Mouse (Mus musculus) brain, adult 2 months (tissue): ENCODE measurements around the gene Homer3.
A peak's percentile ranks its signal among the peaks of the same experiment; 100 is the strongest.

Source experiments
- DNase-seq: peaks from one replicate; pipeline ENCODE4 v3.0.0; 2011; ENCODE audit warnings: low read depth, low spot score

The Homer3 gene

DNA sequence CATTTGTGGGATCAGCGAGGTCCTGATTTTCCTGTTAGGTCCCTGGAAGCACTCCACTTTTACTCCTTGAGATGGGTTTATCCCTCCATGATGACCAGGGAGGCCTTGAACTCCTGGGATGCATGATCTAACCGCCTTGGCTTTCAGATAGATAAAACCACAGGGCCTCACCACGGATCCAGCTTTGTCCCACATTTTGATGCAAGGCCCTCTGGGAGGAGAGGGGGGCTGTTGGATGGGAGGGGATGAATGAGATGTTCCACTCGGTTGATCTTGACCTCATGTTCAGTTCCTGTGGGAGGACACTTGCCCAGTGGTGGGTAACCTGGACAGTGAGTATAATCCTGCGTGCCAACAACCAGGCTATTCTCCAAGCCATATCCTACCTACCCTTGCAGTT, 1.8 kb downstream of the Homer3 start:
- DNase-seq, result no peak

DNA sequence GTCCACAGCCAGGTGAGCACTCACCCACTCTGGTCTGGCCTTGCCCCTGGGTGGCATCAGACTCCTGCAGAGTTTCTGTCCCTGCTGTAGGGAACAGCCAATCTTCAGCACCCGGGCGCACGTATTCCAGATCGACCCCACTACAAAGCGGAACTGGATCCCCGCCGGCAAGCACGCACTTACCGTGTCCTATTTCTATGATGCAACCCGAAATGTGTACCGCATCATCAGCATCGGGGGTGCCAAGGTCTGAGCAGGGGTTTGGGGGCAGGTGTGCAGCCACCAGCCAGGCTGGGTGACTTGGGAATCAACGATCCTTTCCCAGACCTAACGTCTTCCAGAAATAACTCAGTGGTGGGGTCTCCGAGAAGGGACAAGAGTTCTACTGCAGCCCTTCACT, 2.7 kb downstream of the Homer3 start:
- DNase-seq, result no peak

DNA sequence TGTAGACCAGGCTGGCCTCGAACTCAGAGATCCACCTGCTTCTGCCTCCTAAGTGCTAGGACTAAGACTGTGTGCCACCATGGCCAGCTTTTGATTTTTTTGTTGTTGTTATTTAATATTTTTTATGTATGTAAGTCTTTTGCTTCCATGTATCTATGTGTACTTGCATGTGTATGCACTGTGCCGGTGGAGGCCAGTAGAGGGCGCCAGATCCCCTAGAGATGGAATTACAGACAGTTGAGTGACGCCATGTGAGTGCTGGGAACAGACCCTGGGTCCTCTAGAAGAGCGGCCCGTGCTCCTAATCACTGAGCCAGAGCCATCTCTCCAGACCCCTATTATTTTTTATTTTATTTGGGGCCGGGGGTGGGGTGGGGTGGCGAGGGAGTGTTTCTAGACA, 4.1 kb downstream of the Homer3 start:
- DNase-seq, result no peak

DNA sequence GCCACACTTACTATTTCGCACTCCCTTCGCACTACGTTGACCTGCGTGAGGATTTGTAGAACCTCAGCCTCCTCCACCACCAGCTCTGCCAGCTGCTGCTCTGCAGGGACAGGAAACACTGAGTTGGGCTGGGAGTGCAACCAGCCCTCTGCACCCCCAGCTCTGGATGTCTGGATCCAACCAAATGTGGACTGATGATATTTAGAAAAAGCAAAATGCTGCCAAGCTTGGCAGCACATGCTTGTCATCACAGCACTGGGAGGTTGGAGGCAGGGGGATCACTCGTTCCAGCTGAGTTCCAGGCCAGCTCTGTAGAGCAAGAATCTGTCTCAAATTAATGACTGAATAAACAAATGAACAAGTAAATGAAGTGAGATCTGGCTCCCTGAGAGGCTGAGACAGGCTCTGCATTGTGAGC, 11.4 kb downstream of the Homer3 start:
- peak; percentile 41 for DNase-seq

DNA sequence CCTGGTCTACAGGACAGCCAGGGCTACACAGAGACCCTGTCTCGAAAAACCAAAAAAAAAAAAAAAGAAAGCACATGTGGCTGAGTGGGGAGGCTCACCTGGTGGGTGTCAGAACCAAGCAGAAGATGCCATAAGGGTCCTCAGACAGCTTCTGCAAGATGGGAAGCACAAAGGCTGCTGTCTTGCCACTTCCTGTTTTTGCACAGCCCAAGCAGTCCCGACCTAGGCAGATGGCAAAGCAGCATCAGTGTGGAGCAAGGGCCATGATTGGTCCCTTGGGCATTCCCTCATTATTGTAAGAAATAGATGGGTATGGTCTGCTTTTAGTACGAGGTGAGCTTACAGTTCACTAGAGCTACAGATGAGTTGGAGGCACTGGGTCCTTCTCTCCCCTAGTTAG, 18.3 kb downstream of the Homer3 start:
- DNase-seq, result no peak

DNA sequence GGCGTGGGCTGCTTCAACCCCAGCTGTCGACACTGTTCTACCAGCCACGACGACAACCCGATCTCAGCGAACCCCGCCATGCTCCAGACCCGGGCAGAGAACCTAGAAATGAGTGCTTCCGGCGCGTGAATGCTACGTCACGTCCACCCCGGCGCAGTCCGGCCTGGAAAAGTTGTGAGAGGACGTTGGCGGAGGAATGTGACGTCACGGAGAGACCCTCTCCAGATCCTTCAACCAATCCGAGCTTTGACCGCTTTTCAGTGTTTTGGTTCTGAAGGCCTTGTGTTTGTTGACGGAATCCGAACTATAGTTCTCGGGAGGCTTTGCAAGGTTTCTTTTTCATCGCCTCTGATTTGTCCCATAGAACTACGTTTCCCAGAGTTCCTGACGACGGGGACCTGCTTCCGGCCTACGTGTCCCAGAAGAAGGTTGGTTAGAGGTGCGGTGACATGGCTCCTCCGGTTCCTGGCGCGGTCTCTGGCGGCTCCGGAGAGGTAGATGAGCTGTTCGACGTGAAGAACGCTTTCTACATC, 19.8 kb downstream of the Homer3 start, which contains the start of the genes Ddx49 and Cope:
Gene Ddx49, minus strand, starts transcription at position 132 of the 533 bp plus-strand sequence.
Gene Cope, plus strand, starts transcription at position 161 of the 533 bp plus-strand sequence.
- peak; percentile 98 for DNase-seq

DNA sequence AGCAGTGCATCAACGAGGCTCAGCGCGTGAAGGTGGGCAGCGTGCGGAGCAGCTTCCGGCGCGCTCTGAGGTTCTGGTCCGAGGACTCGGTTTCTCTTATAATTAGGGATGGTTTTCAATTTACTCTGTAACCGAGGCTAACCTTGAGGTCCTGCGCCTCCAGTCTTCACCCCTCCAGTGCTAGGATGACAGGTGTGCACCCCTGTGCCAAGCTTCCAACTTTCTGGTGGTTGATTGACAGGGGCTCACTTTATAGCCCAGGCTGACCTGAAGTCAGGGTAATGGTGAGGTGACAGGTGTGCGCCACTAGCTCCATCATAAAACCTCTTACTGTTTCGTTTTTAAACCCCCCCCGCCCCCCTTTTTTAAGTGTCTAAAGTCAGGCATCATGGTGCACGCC, 20.3 kb downstream of the Homer3 start:
- no peak for DNase-seq

DNA sequence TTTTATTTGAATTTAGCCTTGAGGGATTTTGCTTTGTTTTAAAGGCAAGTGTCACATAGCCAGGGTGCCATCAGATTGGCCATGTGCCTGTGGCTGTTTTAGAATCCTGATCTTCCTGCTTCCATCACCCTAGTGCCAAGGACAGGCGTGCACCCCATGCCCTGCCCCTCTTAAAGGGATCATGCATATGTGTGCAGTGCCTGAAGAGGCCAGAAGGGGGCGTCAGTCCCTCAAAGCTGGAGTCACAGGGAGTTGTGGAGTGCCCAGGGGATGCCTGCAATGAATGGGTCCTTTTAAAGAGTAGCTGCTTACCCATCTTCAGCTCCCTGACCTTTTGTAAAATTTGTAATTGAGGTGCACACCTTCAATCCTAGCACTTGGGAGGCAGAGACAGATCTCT, 26.7 kb downstream of the Homer3 start:
- DNase-seq, result peak; percentile 36

DNA sequence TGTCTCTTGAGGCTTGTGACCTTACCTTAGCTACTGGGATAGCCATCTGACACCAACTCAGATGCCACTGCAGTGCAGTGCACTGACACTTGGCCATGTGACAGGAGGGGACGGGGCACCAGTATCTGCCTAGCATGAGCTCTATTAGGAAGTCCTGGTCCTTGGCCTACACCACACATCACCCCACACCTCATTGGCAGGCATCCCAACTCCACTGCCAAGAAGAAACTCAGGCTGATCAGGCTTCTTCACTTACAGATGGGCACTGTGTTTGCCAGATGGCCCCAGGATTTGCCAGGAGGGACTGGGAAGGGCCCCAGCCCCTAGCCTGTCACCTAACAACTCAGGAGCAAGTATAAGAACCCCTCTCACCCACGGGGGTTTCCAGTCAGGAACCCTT, 30.8 kb downstream of the Homer3 start:
- DNase-seq, result no peak

DNA sequence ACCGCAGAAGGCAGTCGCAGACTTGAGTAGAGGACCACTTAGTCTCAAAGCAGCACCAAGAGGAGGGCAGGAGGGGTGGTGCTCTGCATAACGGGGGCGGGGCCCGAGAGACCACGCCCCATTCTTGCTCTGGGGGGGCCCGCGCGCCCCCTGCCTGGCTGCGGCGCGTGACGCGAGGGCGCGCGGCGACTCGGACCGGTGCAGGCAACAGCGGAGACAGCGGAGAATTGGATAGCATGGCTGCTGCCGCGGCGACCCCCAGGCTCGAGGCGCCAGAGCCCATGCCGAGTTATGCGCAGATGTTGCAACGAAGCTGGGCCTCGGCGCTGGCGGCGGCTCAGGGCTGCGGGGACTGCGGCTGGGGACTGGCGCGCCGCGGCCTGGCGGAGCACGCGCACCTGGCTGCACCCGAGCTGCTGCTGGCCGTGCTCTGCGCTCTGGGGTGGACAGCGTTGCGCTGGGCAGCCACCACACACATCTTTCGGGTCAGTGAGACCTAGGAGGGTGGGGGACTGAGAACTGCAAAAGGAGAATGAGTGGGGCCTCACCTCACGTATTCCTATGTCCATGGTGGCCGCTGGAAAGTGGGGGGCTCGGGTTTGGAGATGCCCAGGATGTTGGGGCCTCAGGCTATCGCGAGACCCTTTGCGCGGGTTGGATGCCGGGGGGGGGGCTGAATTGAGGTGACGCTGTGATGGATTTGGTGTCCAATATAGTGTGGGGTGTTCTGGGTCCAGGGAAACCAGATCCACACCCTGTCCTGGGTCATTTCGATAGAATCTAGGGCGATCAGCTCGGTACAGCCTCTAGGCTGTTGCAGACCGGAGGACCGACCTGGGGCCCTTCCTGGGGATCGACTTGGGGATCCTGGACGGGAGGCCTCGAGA, 33.2 kb downstream of the Homer3 start, which contains the start of gene Cers1:
Gene Cers1, plus strand, starts transcription at position 152 of the 887 bp plus-strand sequence.
- DNase-seq, result peak; percentile 88

DNA sequence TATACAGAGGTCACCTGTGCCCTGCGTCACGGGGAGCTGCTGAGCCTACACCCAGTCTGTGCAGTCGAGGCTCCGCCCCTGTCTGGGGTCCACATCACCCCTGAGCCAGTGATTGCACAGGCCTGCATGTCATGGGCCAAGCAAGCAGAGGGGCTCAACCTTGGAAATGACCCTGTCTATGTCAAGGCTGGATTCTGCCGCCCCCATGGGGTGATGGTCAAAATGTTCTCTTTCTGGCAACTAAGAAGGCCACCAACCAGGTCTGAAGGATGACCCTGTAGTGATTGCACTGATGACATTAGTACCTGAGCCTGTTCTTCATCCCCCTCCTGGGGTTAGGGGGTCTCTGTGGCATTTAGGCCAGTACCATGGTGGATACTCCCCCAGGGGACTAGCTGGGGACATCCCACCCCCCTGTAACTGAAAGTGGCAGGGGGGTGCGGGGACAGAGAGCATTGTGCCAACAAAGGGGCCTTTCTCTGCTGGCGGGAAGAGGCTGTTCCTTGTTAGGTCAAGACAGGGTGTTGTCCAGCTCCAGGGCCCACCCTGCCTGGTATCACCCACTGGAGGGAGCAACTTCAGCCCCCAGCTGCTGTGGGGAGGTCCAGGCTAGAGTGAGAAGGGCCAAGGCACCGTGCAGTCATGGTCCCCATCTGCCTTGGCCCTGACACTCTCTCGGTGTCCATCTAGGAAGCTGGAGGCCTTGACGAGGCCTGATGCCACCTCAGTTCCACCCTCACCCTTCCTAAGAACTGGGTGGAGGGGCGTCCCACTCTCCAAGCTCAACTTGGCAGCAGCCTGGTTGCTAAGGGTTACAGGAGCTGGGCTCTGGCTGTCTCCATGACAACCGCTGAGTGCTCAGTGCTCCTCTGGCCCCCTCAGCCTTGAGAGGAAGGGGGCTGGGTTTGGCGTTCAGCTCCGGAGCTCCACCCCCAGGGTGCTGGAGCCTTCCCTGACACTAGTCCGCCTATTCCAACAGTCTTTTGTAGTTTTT, 34.2 kb downstream of the Homer3 start:
- peak; percentile 97 for DNase-seq

DNA sequence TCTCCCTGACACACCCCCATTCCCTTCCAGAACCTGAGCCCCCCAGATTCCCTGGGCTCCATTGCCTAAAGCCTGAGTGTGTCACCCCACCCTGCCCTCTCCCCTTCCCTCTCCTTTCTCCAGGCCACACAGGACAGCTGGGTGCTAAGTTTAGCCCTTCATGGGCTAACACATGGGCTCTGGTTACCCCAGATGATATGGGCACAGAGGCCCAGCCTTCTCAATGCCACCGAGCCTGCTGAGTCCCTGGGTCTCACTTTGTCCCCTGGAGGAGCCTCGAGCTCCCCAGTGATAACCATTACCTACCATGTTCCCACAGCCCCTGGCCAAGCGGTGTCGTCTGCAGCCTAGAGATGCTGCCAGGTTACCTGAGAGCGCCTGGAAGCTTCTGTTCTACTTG, 35.2 kb downstream of the Homer3 start:
- DNase-seq, result no peak

DNA sequence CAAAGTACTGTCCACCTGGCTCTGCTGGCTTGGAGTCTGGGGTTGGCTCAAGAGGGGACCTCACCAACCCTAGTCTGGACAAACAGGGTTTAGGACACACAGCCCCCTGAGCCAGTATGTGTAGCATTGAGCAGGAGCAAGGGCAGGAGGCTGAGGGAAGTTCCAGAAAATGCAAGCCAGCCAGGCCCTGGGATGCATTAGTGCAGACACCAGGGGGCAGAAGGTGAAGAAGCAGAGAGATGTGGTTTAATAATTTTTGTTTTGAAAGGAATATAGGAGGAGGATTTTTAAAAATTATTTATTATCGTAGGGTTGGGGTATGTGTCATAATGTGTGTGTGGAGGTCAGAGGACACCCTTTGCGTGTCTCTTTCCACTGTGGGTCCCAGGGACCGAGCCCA, 41.1 kb downstream of the Homer3 start:
- no peak for DNase-seq

DNA sequence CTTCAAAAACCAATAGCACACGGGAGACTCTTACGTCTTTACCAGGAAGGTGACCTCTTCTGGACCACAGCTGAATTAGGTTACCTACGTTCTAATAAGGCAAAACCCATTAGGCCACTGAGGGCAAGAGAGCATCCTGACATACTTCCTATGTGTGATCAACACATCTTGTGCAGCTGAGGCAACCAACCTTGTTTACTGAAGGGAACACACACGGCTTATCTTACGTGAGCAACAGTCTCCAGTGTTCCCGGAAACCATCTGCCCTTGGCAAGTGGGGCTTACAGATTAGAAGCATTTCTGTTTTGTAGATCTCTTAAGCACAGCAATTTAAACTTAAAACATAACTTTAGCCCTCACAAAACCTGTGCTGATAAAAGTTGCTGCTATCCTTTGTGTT, 44.9 kb downstream of the Homer3 start:
- DNase-seq, result peak; percentile 39

DNA sequence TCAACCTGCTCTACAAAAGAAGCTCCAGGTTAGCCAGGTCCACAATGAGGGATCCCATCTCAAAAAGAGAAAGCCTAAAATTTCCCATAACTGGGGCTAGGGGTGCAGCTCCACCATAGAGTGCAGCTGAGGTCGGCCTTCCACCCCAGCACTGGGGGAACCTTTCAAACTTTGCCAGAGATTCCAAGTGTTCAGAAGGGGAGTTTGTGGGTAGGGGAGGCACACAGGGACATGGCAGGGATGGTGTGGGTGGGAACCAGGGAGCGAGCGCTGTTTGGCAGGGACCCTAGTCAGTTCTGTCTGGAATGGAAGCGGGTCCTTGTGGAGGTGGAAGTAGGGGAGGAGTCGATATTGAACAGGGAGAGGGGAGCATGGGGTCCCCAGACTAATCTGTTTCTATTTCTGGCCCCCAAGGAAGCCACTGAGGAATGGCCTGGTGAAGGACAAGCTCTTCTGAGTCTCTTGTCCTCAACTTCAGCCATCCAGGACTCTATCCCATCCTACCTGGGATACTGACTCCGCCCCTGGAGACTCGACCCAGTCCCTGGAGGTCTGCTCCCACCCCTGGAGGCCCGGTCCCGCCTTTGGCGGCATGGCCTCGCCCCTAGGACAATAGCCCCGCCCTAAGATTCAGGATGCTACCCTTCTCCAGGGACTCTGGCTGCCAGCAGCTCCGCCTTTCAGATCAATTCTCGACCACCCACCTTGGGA, 46.7 kb downstream of the Homer3 start, which contains the start of gene Gdf1:
Gene Gdf1, plus strand, starts transcription at position 694 of the 711 bp plus-strand sequence.
- DNase-seq, result peak; percentile 51

DNA sequence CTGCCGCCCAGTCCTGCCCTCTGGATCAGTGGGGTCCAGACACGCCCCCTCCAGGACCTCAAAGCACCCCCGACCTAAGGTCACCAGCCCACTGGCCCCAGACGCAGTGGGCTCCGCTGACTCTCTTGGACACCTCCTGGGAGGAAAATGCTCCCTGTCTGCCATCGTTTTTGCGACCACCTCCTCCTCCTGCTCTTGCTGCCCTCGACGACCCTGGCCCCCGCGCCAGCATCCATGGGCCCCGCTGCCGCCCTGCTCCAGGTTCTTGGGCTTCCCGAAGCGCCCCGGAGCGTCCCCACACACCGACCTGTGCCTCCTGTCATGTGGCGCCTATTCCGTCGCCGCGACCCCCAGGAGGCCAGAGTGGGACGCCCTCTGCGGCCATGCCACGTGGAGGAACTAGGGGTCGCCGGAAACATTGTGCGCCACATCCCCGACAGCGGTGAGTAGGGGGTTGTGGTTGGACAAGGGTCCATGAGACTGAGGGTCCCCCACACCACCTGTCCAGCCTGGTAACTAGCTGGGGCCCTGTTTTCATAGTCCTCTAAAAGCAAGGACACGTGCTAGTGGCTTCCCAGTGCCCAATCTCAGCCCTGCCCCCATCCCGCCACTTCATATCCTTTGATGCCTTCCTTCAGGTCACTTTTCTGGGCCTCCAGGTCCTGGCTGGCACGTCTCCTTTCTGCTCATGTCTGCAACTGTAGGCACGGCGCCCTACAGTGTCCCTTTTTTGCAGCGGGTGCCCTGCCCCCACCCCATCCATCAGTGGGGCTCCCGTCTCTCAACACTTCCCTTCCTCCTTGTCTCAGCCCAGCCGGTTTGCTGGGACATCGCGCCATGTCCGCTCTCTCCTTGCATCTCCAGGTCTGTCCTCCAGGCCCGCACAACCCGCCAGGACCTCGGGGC, 47.5 kb downstream of the Homer3 start:
- DNase-seq, result no peak

DNA sequence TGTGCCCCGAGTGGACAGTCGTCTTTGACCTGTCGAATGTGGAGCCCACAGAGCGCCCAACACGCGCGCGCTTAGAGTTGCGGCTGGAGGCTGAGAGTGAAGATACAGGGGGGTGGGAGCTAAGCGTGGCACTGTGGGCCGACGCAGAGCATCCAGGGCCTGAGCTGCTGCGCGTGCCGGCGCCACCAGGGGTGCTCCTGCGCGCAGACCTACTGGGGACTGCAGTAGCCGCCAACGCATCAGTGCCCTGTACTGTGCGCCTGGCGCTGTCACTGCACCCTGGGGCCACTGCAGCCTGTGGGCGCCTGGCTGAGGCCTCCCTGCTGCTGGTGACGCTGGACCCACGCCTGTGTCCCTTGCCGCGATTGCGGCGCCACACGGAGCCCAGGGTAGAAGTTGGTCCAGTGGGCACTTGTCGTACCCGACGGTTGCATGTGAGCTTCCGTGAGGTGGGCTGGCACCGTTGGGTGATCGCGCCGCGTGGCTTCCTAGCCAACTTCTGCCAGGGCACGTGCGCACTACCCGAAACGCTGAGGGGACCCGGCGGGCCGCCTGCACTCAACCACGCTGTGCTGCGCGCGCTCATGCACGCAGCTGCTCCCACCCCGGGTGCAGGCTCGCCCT, 48.2 kb downstream of the Homer3 start:
- DNase-seq, result peak; percentile 84

DNA sequence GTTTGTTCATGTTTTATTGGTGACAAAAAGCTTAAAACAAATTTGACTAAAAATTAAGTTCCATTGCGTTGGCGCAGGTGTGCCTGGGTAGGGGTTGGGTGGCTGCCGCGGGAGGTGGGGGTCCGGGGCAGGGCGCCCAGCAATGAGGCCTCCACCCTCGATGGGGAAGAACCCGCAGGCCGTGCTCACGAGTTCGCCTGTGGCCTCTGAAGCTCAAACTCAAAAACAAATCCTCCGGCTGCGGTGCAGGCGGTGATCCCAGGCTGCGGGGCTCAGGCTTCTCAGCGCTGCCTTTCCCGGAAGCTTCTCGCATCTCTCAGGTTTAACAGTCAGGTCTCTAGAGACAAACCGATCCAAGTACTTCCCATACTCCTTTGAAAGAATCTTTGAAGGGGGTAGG, 48.9 kb downstream of the Homer3 start:
- peak; percentile 24 for DNase-seq

DNA sequence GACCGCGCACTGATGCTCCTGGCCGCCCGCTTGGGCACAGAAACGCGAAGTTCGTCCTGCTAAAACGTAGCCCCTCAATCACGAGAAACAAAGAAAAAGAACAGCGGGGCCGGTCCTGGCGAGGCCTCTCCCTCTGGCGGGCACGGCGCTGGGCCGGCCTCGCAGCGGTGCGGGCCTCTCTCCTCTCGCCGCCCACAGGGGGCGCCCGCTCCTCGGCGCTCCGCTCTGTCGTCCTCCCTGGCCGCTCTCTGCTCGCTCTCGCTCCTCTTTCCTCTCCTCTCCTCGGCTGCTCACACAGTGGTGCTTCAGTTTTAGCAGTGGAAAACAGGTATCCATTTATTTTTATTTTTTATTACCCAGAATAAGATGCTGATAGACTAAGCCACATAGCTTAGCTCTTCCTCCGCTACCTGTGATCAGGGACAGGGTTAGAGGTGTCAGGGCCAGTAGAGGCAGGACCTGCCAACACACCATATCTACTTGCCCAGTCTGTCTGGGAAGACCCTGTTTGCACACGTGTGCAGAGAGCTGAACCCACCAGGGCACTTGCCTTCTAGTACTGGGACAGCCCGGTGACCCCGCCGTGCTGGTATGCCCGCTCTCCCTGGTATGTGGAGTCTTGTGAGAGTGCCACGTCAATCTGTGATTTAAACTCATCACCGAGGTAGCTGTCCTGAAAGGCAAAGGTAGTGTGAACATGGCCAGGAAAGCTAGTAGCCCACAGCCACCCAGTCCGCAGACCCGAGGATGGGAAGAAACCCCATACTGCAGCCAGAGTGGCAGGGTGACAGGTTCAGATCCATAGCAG, 49.6 kb downstream of the Homer3 start:
- peak; percentile 89 for DNase-seq
